Mouse (Mus musculus) forebrain, embryonic 16.5 days (tissue): ENCODE data around the gene Grk3. TPM values are rescaled to one million over a fixed set of nuclear protein-coding genes. Genes with fewer than 3 reads are reported as not detected.

Experiments
- ATAC-seq: fragments of 200-750 bp; cut with Nextera tagmentation; 2 replicates; pipeline ENCODE4 v1.8.0; 2017; ENCODE audit warnings: mild to moderate bottlenecking, moderate library complexity
- H3K27ac ChIP-seq: fragments of 300-500 bp; sonication (generic); 2 replicates; pipeline ENCODE4 v1.5.1; 2014; ENCODE audit warnings: low read length, control low read depth
- H3K27me3 ChIP-seq: fragments of 300-500 bp; sonication (generic); replicated peaks from 2 replicates; pipeline ENCODE4 v1.6.1; 2014; ENCODE audit warnings: low read length; ENCODE audit not compliant: control insufficient read depth, insufficient read depth
- H3K36me3 ChIP-seq: fragments of 300-500 bp; sonication (generic); 2 replicates; pipeline ENCODE4 v1.6.1; 2014; ENCODE audit not compliant: control insufficient read depth, insufficient read depth
- H3K4me1 ChIP-seq: fragments of 300-500 bp; sonication (generic); replicated peaks from 2 replicates; pipeline ENCODE4 v1.6.1; 2014; ENCODE audit warnings: low read length; ENCODE audit not compliant: control insufficient read depth, insufficient read depth
- H3K4me2 ChIP-seq: fragments of 300-500 bp; sonication (generic); 2 replicates; pipeline ENCODE4 v1.6.1; 2014; ENCODE audit warnings: mild to moderate bottlenecking, low read length, control low read depth
- H3K4me3 ChIP-seq: fragments of 300-500 bp; sonication (generic); replicated peaks from 2 replicates; pipeline ENCODE4 v1.5.1; 2014; ENCODE audit warnings: mild to moderate bottlenecking, low read length, control low read depth
- H3K9ac ChIP-seq: fragments of 300-500 bp; sonication (generic); replicated peaks from 2 replicates; pipeline ENCODE4 v1.6.1; 2014; ENCODE audit warnings: low read depth, low read length, control low read depth
- H3K9me3 ChIP-seq: fragments of 300-500 bp; sonication (generic); 2 replicates; pipeline ENCODE4 v1.6.1; 2016; ENCODE audit warnings: low read length; ENCODE audit not compliant: control insufficient read depth
- WGBS: fragments of 180-500 bp; shearing (Covaris S2); extraction: QIAGEN DNeasy Blood & Tissue Kit; methylation state at CpG from one replicate; pipeline ENCODE4 v1.1.7; 2014; 5-methylcytosine and 5-hydroxymethylcytosine counted together
- polyA plus RNA-seq: library from polyadenylated mRNA; unstranded; fragments of >200 nt; fragmentation: Nextera tagmentation; extraction: Ambion mirVana; gene quantifications from 2 replicates; pipeline ENCODE4 v1.2.1, GENCODE M21; 2015

The Grk3 gene
- polyA plus RNA-seq, 1 experiment from 2014 or later: 25.1 TPM

DNA sequence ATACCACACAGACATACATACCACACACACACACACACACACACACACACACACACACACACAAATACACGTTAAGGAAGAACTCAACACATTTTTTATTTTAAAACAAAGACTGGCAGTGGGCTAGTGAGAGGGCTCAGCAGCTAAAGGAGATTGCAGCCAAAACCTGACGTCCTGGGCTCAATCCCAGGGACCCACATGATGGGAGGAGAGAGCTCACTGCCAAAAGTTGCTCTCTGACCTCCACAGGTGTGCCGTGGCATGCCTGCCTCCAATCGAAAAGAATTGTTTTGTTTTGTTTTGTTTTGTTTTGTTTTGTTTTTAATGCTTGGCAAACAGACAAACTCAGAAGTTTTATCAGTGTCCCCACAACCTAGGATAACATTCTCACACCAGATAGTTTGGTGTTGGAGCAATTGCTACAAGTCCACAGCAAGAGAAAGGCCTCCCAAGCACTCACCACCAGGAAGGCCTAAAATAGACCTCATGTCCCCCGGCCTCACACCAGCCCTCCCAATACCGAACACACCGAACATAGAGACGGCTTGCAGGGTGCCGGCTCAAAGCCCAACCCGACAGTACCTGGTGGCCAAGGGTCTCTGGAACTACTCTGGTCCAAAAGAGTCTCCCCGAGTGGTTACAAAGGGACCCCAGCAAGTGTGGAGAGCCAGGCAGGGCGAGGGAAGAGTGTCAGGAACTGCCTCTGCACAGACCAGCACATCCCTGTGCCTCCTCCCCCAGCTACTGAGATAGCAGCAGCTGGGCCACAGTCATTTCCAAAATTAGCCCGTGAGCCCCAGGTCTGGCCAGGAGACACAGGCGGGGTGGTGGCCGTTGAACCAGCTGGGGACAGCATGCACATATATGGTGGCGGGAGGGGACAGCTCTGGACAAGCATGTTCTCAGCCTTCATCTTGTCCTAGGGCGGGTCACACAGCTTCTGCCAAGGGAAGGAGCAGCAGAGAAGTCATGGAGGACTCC lies 119.6 kb downstream of the Grk3 start, which contains the start of gene Myo18b:
TSS of gene Myo18b (minus strand) at position 689 of the 981 bp plus-strand sequence.
- H3K4me3 ChIP-seq: no peak within 1 kb of the TSS
- no peak within 1 kb of the TSS for H3K27ac ChIP-seq
- H3K27me3 ChIP-seq: no peaks in the 10 kb centered on the region
- WGBS: 79% methylated on average over 17 of the region's 17 CpGs
- H3K4me1 ChIP-seq: no peaks in the 10 kb centered on the region
- no peak within 1 kb of the TSS for H3K9ac ChIP-seq
- no peak for ATAC-seq
- H3K36me3 ChIP-seq: no peaks in the 10 kb centered on the region
- no peak within 1 kb of the TSS for H3K4me2 ChIP-seq
- H3K9me3 ChIP-seq: no peaks in the 10 kb centered on the region

GRCm38 (mm10) chr5:112893462-112894060 lies 122.0 kb downstream of the Grk3 start:
- no peaks in the 10 kb centered on the region for H3K36me3 ChIP-seq
- no peak overlapping the region for H3K9ac ChIP-seq
- no peaks in the 10 kb centered on the region for H3K4me1 ChIP-seq
- no peak for ATAC-seq
- H3K4me2 ChIP-seq: no peak overlapping the region
- H3K27me3 ChIP-seq: no peaks in the 10 kb centered on the region
- WGBS: 79% methylated on average over 5 of the region's 5 CpGs
- H3K27ac ChIP-seq: no peak overlapping the region
- H3K9me3 ChIP-seq: no peaks in the 10 kb centered on the region
- no peak overlapping the region for H3K4me3 ChIP-seq

DNA sequence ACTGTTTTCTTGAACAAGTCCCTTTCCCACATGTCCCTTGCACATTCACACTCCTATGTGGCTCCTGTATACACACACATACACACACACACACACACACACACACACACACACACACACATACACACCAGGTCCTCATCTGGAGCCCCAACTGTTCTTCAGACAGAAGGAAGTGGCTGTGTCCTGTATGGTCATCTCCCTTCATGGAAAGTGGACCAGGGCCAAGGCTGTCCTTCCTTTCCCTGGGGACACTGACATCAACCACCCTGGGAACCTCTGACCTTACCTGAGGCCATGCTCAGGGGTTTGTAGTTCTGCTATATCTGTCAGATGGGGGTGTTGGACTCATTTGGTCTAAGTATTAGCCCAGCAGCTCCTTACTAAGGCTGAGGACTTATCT lies 123.2 kb downstream of the Grk3 start:
- Histone ChIP-seq H3K4me1 (no peaks in the 10 kb centered on the region), H3K9ac (no peak overlapping the region), H3K4me2 (no peak overlapping the region), H3K4me3 (no peak overlapping the region), H3K27me3 (no peaks in the 10 kb centered on the region), H3K36me3 (no peaks in the 10 kb centered on the region), H3K27ac (no peak overlapping the region), H3K9me3 (no peaks in the 10 kb centered on the region)
- no peak for ATAC-seq

DNA sequence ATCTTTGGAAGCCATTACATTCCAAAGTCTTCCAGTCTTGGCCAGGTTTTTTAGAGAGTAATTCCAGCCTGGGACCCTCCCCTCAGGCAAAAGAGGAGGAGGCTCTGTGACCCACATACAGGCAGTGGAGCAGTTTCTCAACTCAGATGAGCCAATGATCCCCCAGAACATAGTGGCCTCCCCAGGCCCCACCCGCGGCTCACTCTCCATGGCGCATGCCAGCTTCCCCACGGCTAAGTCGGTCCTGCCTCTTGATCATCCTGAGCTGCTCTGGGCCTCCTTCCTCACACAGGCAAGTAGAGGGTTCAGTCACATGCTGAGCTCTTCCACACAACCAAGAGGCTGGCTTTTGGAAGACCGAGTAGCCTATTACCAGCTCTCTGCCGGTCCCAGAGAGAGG lies 126.9 kb downstream of the Grk3 start:
- H3K27me3 ChIP-seq: no peaks in the 10 kb centered on the region
- no peak overlapping the region for H3K27ac ChIP-seq
- 65% methylated on average over 7 of the region's 7 CpGs for WGBS
- no peaks in the 10 kb centered on the region for H3K36me3 ChIP-seq
- no peaks in the 10 kb centered on the region for H3K9me3 ChIP-seq
- no peak for ATAC-seq
- H3K4me3 ChIP-seq: no peak overlapping the region
- H3K9ac ChIP-seq: no peak overlapping the region
- no peak overlapping the region for H3K4me2 ChIP-seq
- H3K4me1 ChIP-seq: no peaks in the 10 kb centered on the region

DNA sequence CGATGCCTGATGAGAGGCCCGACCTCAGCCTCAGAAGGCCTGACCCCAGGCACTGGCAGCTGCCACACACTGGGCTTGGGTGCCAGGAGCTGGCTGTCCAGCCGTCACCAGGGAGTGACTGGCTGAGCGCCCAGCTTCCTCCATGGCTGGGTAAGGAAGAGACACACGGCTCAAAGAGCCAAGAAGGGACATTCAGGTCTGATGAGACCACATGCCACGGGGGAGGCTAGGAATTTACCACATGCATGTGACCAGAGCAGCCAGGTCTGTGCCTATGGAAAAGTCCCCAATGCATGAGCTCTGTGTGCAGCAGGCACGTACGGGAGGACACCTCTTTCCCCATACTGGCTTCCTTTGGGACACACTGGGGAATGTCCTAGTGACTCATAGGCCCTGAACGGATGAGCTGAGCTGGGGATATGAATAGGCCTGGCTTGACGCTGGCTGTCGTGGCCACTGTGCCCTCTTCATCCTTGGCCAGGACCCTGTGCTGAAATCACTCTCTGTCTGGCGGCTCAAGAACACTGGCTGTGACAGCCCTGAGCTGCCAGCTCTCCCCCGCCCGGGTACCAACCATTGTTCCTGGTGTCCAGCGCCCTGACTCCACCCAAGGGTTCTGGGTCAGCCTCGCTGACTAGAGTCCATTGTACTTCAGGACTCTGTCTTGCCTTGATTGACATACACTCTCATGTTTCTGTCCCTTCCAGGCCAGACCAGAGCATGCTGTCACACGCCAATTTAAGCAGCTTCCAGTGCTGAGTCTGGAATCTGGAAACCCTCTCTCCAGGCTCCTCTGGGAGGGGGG lies 128.7 kb downstream of the Grk3 start:
- Histone ChIP-seq H3K4me1 (no peaks in the 10 kb centered on the region), H3K9me3 (no peaks in the 10 kb centered on the region), H3K27ac (no peak overlapping the region), H3K9ac (no peak overlapping the region), H3K27me3 (no peaks in the 10 kb centered on the region), H3K36me3 (no peaks in the 10 kb centered on the region), H3K4me2 (no peak overlapping the region), H3K4me3 (no peak overlapping the region)
- 53% methylated on average over 17 of the region's 17 CpGs for WGBS
- ATAC-seq: peak; percentile 55; the same call in 1 of the 2 replicates

DNA sequence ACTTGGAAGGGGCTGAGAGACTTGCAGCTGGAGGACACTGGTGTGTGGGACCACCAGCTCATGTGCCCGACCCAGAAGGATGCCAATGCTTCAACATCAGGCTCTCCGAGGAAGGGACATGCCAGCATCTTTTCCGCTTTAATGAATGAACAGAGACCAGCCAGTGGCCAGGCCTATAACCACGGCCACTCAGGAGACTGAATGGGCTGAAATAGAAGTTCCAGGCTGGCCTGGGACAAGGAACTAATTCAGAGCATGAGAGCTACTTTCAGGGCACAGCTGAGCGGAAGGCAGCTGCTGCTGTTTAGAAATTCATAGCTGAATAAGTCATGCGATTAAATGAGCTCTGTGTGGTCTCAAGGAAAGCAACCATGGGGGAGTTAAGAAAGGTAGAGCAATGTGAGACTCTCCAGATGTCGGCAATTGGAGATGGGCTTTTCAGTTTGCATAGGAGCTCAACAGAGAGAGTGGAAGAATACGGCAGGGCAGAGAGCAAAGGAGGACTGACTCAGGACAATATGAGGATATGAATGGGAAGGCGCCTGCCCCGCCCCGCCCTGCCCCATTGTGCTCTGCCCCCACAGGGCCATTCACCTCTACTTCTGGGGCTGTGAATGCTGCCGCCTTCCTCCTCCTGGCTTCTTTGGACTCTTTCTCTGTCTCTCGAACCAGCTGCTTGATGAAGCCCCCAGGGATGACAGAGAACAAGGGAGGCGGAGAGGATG lies 138.0 kb downstream of the Grk3 start:
- Histone ChIP-seq H3K4me2 (no peak overlapping the region), H3K9ac (no peak overlapping the region), H3K4me1 (no peaks in the 10 kb centered on the region), H3K27ac (no peak overlapping the region), H3K4me3 (no peak overlapping the region), H3K36me3 (no peaks in the 10 kb centered on the region), H3K9me3 (no peaks in the 10 kb centered on the region), H3K27me3 (no peaks in the 10 kb centered on the region)
- 0 out of 2 replicates have a peak, but pooled peaks have one; percentile 36 for ATAC-seq
- 37% methylated on average over 14 of the region's 14 CpGs for WGBS

GRCm38 (mm10) chr5:112876846-112877390 lies 138.7 kb downstream of the Grk3 start:
- H3K9ac ChIP-seq: no peak overlapping the region
- no peak overlapping the region for H3K27ac ChIP-seq
- no peak for ATAC-seq
- H3K4me1 ChIP-seq: no peaks in the 10 kb centered on the region
- 32% methylated on average over 4 of the region's 4 CpGs for WGBS
- H3K9me3 ChIP-seq: no peaks in the 10 kb centered on the region
- no peak overlapping the region for H3K4me3 ChIP-seq
- H3K27me3 ChIP-seq: no peaks in the 10 kb centered on the region
- H3K4me2 ChIP-seq: no peak overlapping the region
- H3K36me3 ChIP-seq: no peaks in the 10 kb centered on the region

GRCm38 (mm10) chr5:112872999-112873398 lies 142.6 kb downstream of the Grk3 start:
- no peak overlapping the region for H3K4me2 ChIP-seq
- no peak overlapping the region for H3K9ac ChIP-seq
- H3K9me3 ChIP-seq: no peaks in the 10 kb centered on the region
- H3K36me3 ChIP-seq: no peaks in the 10 kb centered on the region
- H3K27me3 ChIP-seq: no peaks in the 10 kb centered on the region; the same call in 1 of the 2 replicates
- WGBS: 77% methylated on average over 6 of the region's 6 CpGs
- no peak overlapping the region for H3K4me3 ChIP-seq
- no peaks in the 10 kb centered on the region for H3K4me1 ChIP-seq
- no peak overlapping the region for H3K27ac ChIP-seq
- no peak for ATAC-seq
